Mouse (Mus musculus): ENCODE measurements around the gene Adora1.

The Adora1 gene

GRCm38 (mm10) chr1:134195979-134196378, 39.3 kb downstream of the Adora1 start:
- Histone ChIP-seq H3K27me3 (ENCODE audit: control insufficient read depth, insufficient read depth, low read length, poor library complexity, severe bottlenecking) (no peaks in the 10 kb centered on the region), H3K36me3 (ENCODE audit: control insufficient read depth, insufficient read depth, low read length, poor library complexity, severe bottlenecking) (no peaks in the 10 kb centered on the region)
- DNase-seq (ENCODE audit: low read depth, low spot score): no peak

GRCm38 (mm10) chr1:134195571-134195970, 39.7 kb downstream of the Adora1 start:
- peak; percentile 21 for DNase-seq (ENCODE audit: low read depth, low spot score)
- Histone ChIP-seq H3K36me3 (ENCODE audit: control insufficient read depth, insufficient read depth, low read length, poor library complexity, severe bottlenecking) (no peaks in the 10 kb centered on the region), H3K27me3 (ENCODE audit: control insufficient read depth, insufficient read depth, low read length, poor library complexity, severe bottlenecking) (no peaks in the 10 kb centered on the region)

GRCm38 (mm10) chr1:134195117-134195516, 40.1 kb downstream of the Adora1 start:
- Histone ChIP-seq H3K36me3 (ENCODE audit: control insufficient read depth, insufficient read depth, low read length, poor library complexity, severe bottlenecking) (no peaks in the 10 kb centered on the region), H3K27me3 (ENCODE audit: control insufficient read depth, insufficient read depth, low read length, poor library complexity, severe bottlenecking) (no peaks in the 10 kb centered on the region)
- no peak for DNase-seq (ENCODE audit: low read depth, low spot score)

GRCm38 (mm10) chr1:134194298-134195022, 40.8 kb downstream of the Adora1 start:
- H3K36me3 ChIP-seq (ENCODE audit: control insufficient read depth, insufficient read depth, low read length, poor library complexity, severe bottlenecking): no peaks in the 10 kb centered on the region
- H3K27me3 ChIP-seq (ENCODE audit: control insufficient read depth, insufficient read depth, low read length, poor library complexity, severe bottlenecking): no peaks in the 10 kb centered on the region
- DNase-seq (ENCODE audit: low read depth, low spot score): no peak

GRCm38 (mm10) chr1:134193674-134194197, 41.5 kb downstream of the Adora1 start:
- no peak for DNase-seq (ENCODE audit: low read depth, low spot score)
- H3K36me3 ChIP-seq (ENCODE audit: control insufficient read depth, insufficient read depth, low read length, poor library complexity, severe bottlenecking): no peaks in the 10 kb centered on the region
- H3K27me3 ChIP-seq (ENCODE audit: control insufficient read depth, insufficient read depth, low read length, poor library complexity, severe bottlenecking): no peaks in the 10 kb centered on the region

GRCm38 (mm10) chr1:134193126-134193525, 42.1 kb downstream of the Adora1 start, which contains the start of gene Mybph:
TSS of gene Mybph (plus strand) at chr1:134193448.
- no peaks in the 10 kb centered on the region for H3K27me3 ChIP-seq (ENCODE audit: control insufficient read depth, insufficient read depth, low read length, poor library complexity, severe bottlenecking)
- DNase-seq (ENCODE audit: low read depth, low spot score): no peak

GRCm38 (mm10) chr1:134192024-134192423, 43.2 kb downstream of the Adora1 start:
- H3K27me3 ChIP-seq (ENCODE audit: control insufficient read depth, insufficient read depth, low read length, poor library complexity, severe bottlenecking): no peaks in the 10 kb centered on the region
- no peaks in the 10 kb centered on the region for H3K36me3 ChIP-seq (ENCODE audit: control insufficient read depth, insufficient read depth, low read length, poor library complexity, severe bottlenecking)
- no peak for DNase-seq (ENCODE audit: low read depth, low spot score)

More at GRCm38 (mm10) chr1:134193126-134193525, 42.1 kb downstream of the Adora1 start, which contains the start of gene Mybph:
- H3K36me3 ChIP-seq (ENCODE audit: control insufficient read depth, insufficient read depth, low read length, poor library complexity, severe bottlenecking): no peaks in the 10 kb centered on the region

- Histone ChIP-seq H3K36me3 (ENCODE audit: control insufficient read depth, insufficient read depth, low read length, poor library complexity, severe bottlenecking) (no peaks in the 10 kb centered on the region), H3K27me3 (ENCODE audit: control insufficient read depth, insufficient read depth, low read length, poor library complexity, severe bottlenecking) (no peaks in the 10 kb centered on the region)
- no peak for DNase-seq (ENCODE audit: low read depth, low spot score)
Observed at GRCm38 (mm10) chr1:134191192-134191591, 44.0 kb downstream of the Adora1 start.

GRCm38 (mm10) chr1:134188989-134189729, 46.1 kb downstream of the Adora1 start:
- Histone ChIP-seq H3K36me3 (ENCODE audit: control insufficient read depth, insufficient read depth, low read length, poor library complexity, severe bottlenecking) (no peaks in the 10 kb centered on the region), H3K27me3 (ENCODE audit: control insufficient read depth, insufficient read depth, low read length, poor library complexity, severe bottlenecking) (no peaks in the 10 kb centered on the region)
- DNase-seq (ENCODE audit: low read depth, low spot score): peak; percentile 47

GRCm38 (mm10) chr1:134188217-134188616, 47.0 kb downstream of the Adora1 start:
- no peaks in the 10 kb centered on the region for H3K27me3 ChIP-seq (ENCODE audit: control insufficient read depth, insufficient read depth, low read length, poor library complexity, severe bottlenecking)
- no peak for DNase-seq (ENCODE audit: low read depth, low spot score)
- no peaks in the 10 kb centered on the region for H3K36me3 ChIP-seq (ENCODE audit: control insufficient read depth, insufficient read depth, low read length, poor library complexity, severe bottlenecking)

- Histone ChIP-seq H3K27me3 (ENCODE audit: control insufficient read depth, insufficient read depth, low read length, poor library complexity, severe bottlenecking) (no peaks in the 10 kb centered on the region), H3K36me3 (ENCODE audit: control insufficient read depth, insufficient read depth, low read length, poor library complexity, severe bottlenecking) (no peaks in the 10 kb centered on the region)
- no peak for DNase-seq (ENCODE audit: low read depth, low spot score)
Observed at GRCm38 (mm10) chr1:134184089-134184488, 51.1 kb downstream of the Adora1 start.

GRCm38 (mm10) chr1:134182025-134182424, 53.2 kb downstream of the Adora1 start, which contains the start of gene Chil1:
TSS of gene Chil1 (plus strand) at chr1:134182176.
- H3K36me3 ChIP-seq (ENCODE audit: control insufficient read depth, insufficient read depth, low read length, poor library complexity, severe bottlenecking): no peaks in the 10 kb centered on the region
- DNase-seq (ENCODE audit: low read depth, low spot score): no peak
- H3K27me3 ChIP-seq (ENCODE audit: control insufficient read depth, insufficient read depth, low read length, poor library complexity, severe bottlenecking): no peaks in the 10 kb centered on the region

- no peak for DNase-seq (ENCODE audit: low read depth, low spot score)
- H3K36me3 ChIP-seq (ENCODE audit: control insufficient read depth, insufficient read depth, low read length, poor library complexity, severe bottlenecking): no peaks in the 10 kb centered on the region
- no peaks in the 10 kb centered on the region for H3K27me3 ChIP-seq (ENCODE audit: control insufficient read depth, insufficient read depth, low read length, poor library complexity, severe bottlenecking)
Observed at GRCm38 (mm10) chr1:134177976-134178375, 57.3 kb downstream of the Adora1 start.

- DNase-seq (ENCODE audit: low read depth, low spot score): no peak
- H3K36me3 ChIP-seq (ENCODE audit: control insufficient read depth, insufficient read depth, low read length, poor library complexity, severe bottlenecking): no peaks in the 10 kb centered on the region
- no peaks in the 10 kb centered on the region for H3K27me3 ChIP-seq (ENCODE audit: control insufficient read depth, insufficient read depth, low read length, poor library complexity, severe bottlenecking)
Observed at GRCm38 (mm10) chr1:134173081-134173480, 62.1 kb downstream of the Adora1 start.

Measured in splenic B cell, adult 2 months (primary cell).